Mouse (Mus musculus) limb, embryonic 14.5 days (tissue): ENCODE results near the gene Zfp619. TPM values are rescaled to one million over a fixed set of nuclear protein-coding genes. Genes with fewer than 3 reads are reported as not detected.

Experiments
- polyA plus RNA-seq, 2 experiments: library from polyadenylated mRNA; depleted of rRNA in 1 of 2; stranded (reverse) in 1 of 2; unstranded in 1 of 2; fragments of >200 nt; fragmentation: Nextera tagmentation in 1 of 2; extraction: Ambion mirVana in 1 of 2; gene quantifications; 2 replicates each; pipeline versions ENCODE4 v1.2.1 to v1.2.3; 2012 to 2014

Zfp619 gene
- polyA plus RNA-seq, 2 experiments: 1.9 to 2.7 TPM

Other genes with a start within 250 kb of the Zfp619 start
- gene Gm5114, start 104.6 kb upstream of the Zfp619 start, polyA plus RNA-seq (2012; rRNA removed): not detected in 2 replicates
- gene Gm5114, start 104.6 kb upstream of the Zfp619 start, polyA plus RNA-seq (2014; fragmentation: Nextera tagmentation; extraction: Ambion mirVana): not detected in 2 replicates